Mouse (Mus musculus) CH12.LX (cell line): ENCODE results near the gene Tgm1. TPM values are rescaled to one million over a fixed set of nuclear protein-coding genes. Genes with fewer than 3 reads are reported as not detected.

Experiments
- DNase-seq: peaks from one replicate; pipeline ENCODE4 v3.0.0-alpha.2; 2013; ENCODE audit errors: extremely low read depth
- H3K27ac ChIP-seq: 2 replicates; pipeline ENCODE4 v1.5.1; 2012; ENCODE audit warnings: low read depth, mild to moderate bottlenecking, control low read depth, moderate library complexity; ENCODE audit not compliant: insufficient read depth
- H3K27me3 ChIP-seq: replicated peaks from 2 replicates; pipeline ENCODE3; 2012; ENCODE audit warnings: inconsistent platforms
- H3K36me3 ChIP-seq, 2 experiments: replicated peaks in 1 of 2; 2 replicates each; pipeline versions ENCODE3 to v1.6.1; 2012; ENCODE audit warnings: inconsistent platforms in 1 of 2, low read length in 1 of 2, mild to moderate bottlenecking in 1 of 2, mixed read lengths in 1 of 2, moderate library complexity in 1 of 2; ENCODE audit not compliant: control insufficient read depth in 1 of 2, insufficient read depth in 1 of 2
- H3K4me1 ChIP-seq, 2 experiments: 2 replicates each; pipeline ENCODE4 v1.6.1; 2012; ENCODE audit warnings: inconsistent platforms in 1 of 2, moderate library complexity in 1 of 2; ENCODE audit not compliant: insufficient read depth in 2 of 2, control insufficient read depth in 1 of 2
- H3K4me2 ChIP-seq: 2 replicates; pipeline ENCODE4 v1.6.1; 2012; ENCODE audit warnings: low read depth, mild to moderate bottlenecking, control low read depth; ENCODE audit not compliant: poor library complexity, insufficient read depth, severe bottlenecking
- H3K4me3 ChIP-seq, 3 experiments: fragments of 150-350 bp in 1 of 3; sonication (generic) in 1 of 3; replicated peaks in 1 of 3; 2 replicates each; pipeline versions ENCODE3 to v1.5.1; 2011 to 2012; ENCODE audit warnings: low read depth in 2 of 3, low read length in 2 of 3, mild to moderate bottlenecking in 2 of 3, moderate library complexity in 2 of 3, control low read depth in 1 of 3, improper control_type of control experiment in 1 of 3, inconsistent platforms in 1 of 3, mixed read lengths in 1 of 3; ENCODE audit not compliant: poor library complexity in 1 of 3
- H3K79me2 ChIP-seq: replicated peaks from 2 replicates; pipeline ENCODE4 v1.6.1; 2012; ENCODE audit warnings: mild to moderate bottlenecking, moderate library complexity; ENCODE audit not compliant: control insufficient read depth, poor library complexity, insufficient read depth, severe bottlenecking; ENCODE audit errors: extremely low read depth
- H3K9ac ChIP-seq: 2 replicates; pipeline ENCODE4 v1.6.1; 2012; ENCODE audit warnings: low read depth, mild to moderate bottlenecking, control low read depth, moderate library complexity; ENCODE audit not compliant: insufficient read depth
- H3K9me3 ChIP-seq: replicated peaks from 2 replicates; pipeline ENCODE3; 2012; ENCODE audit warnings: low read length, inconsistent platforms, mixed read lengths
- BHLHE40 ChIP-seq: IDR thresholded peaks from 2 replicates; pipeline ENCODE4 v1.6.1; 2011; ENCODE audit warnings: mild to moderate bottlenecking, low read depth, low read length, improper control_type of control experiment
- CHD1 ChIP-seq: IDR thresholded peaks from 2 replicates; pipeline ENCODE4 v1.6.1; 2012; ENCODE audit warnings: low read depth, low read length, improper control_type of control experiment, inconsistent platforms
- CHD2 ChIP-seq: IDR thresholded peaks from 2 replicates; pipeline ENCODE4 v1.6.1; 2011; ENCODE audit warnings: low read length, improper control_type of control experiment
- E2F4 ChIP-seq: IDR thresholded peaks from 2 replicates; pipeline ENCODE4 v1.6.1; 2011; ENCODE audit warnings: low read depth, low read length, improper control_type of control experiment; ENCODE audit not compliant: insufficient replicate concordance
- ELF1 ChIP-seq: IDR thresholded peaks from 2 replicates; pipeline ENCODE4 v1.6.1; 2014; ENCODE audit warnings: low read depth, mild to moderate bottlenecking, inconsistent platforms, low read length, improper control_type of control experiment
- EP300 ChIP-seq: IDR thresholded peaks from 2 replicates; pipeline ENCODE4 v1.6.1; 2011; ENCODE audit warnings: low read length, improper control_type of control experiment
- ETS1 ChIP-seq: conservative IDR thresholded peaks from 2 replicates; pipeline ENCODE4 v1.6.1; 2012; ENCODE audit warnings: low read depth, mild to moderate bottlenecking, inconsistent platforms, low read length, improper control_type of control experiment, moderate library complexity
- HCFC1 ChIP-seq: IDR thresholded peaks from 2 replicates; pipeline ENCODE4 v1.6.1; 2012; ENCODE audit warnings: low read depth, mild to moderate bottlenecking, inconsistent platforms, low read length, improper control_type of control experiment
- IRF4 ChIP-seq: IDR thresholded peaks from 2 replicates; pipeline ENCODE4 v1.6.1; 2014; ENCODE audit warnings: low read depth, mild to moderate bottlenecking, inconsistent platforms, low read length, improper control_type of control experiment
- JUN ChIP-seq: IDR thresholded peaks from 2 replicates; pipeline ENCODE4 v1.6.1; 2011; ENCODE audit warnings: low read depth, mild to moderate bottlenecking, low read length, improper control_type of control experiment, moderate library complexity; ENCODE audit not compliant: insufficient read depth
- JUND ChIP-seq: conservative IDR thresholded peaks from 2 replicates; pipeline ENCODE4 v1.6.1; 2011; ENCODE audit warnings: low read depth, low read length, improper control_type of control experiment
- MAFK ChIP-seq: IDR thresholded peaks from 2 replicates; pipeline ENCODE4 v1.6.1; 2011; ENCODE audit warnings: low read length, improper control_type of control experiment; ENCODE audit not compliant: insufficient replicate concordance
- MAZ ChIP-seq: IDR thresholded peaks from 2 replicates; pipeline ENCODE4 v1.6.1; 2012; ENCODE audit warnings: low read depth, mild to moderate bottlenecking, inconsistent platforms, low read length, improper control_type of control experiment, moderate library complexity
- MEF2A ChIP-seq: IDR thresholded peaks from 2 replicates; pipeline ENCODE4 v1.6.1; 2014; ENCODE audit warnings: low read depth, mild to moderate bottlenecking, inconsistent platforms, low read length, improper control_type of control experiment, borderline replicate concordance
- MXI1 ChIP-seq: IDR thresholded peaks from 2 replicates; pipeline ENCODE4 v1.6.1; 2011; ENCODE audit warnings: mild to moderate bottlenecking, low read depth, low read length, improper control_type of control experiment
- MYC ChIP-seq: IDR thresholded peaks from 2 replicates; pipeline ENCODE4 v1.6.1; 2011; ENCODE audit warnings: low read depth, mild to moderate bottlenecking, improper control_type of control experiment, low read length
- NELFE ChIP-seq: IDR thresholded peaks from 2 replicates; pipeline ENCODE4 v1.6.1; 2011; ENCODE audit warnings: low read depth, low read length, improper control_type of control experiment
- NRF1 ChIP-seq: IDR thresholded peaks from 2 replicates; pipeline ENCODE4 v1.6.1; 2014; ENCODE audit warnings: low read depth, mild to moderate bottlenecking, inconsistent platforms, low read length, improper control_type of control experiment, moderate library complexity
- POLR2A ChIP-seq: IDR thresholded peaks from 2 replicates; pipeline ENCODE4 v1.6.1; 2011; ENCODE audit warnings: low read depth, mild to moderate bottlenecking, improper control_type of control experiment, low read length
- RAD21 ChIP-seq: IDR thresholded peaks from 2 replicates; pipeline ENCODE4 v1.6.1; 2011; ENCODE audit warnings: low read depth, mild to moderate bottlenecking, low read length, improper control_type of control experiment, moderate library complexity
- RCOR1 ChIP-seq: conservative IDR thresholded peaks from 2 replicates; pipeline ENCODE4 v1.6.1; 2012; ENCODE audit warnings: low read depth, mild to moderate bottlenecking, inconsistent platforms, low read length, improper control_type of control experiment
- SIN3A ChIP-seq: IDR thresholded peaks from 2 replicates; pipeline ENCODE4 v1.6.1; 2012; ENCODE audit warnings: low read length, improper control_type of control experiment, inconsistent platforms
- SMC3 ChIP-seq: IDR thresholded peaks from 2 replicates; pipeline ENCODE4 v1.6.1; 2011; ENCODE audit warnings: low read depth, low read length, improper control_type of control experiment
- TBP ChIP-seq: conservative IDR thresholded peaks from 2 replicates; pipeline ENCODE4 v1.6.1; 2011; ENCODE audit warnings: low read depth, low read length, improper control_type of control experiment
- TCF12 ChIP-seq: IDR thresholded peaks from 2 replicates; pipeline ENCODE4 v1.6.1; 2014; ENCODE audit warnings: low read depth, mild to moderate bottlenecking, inconsistent platforms, low read length, improper control_type of control experiment
- UBTF ChIP-seq: IDR thresholded peaks from 2 replicates; pipeline ENCODE4 v1.6.1; 2012; ENCODE audit warnings: low read depth, mild to moderate bottlenecking, inconsistent platforms, low read length, improper control_type of control experiment, moderate library complexity
- ZKSCAN1 ChIP-seq: IDR thresholded peaks from 2 replicates; pipeline ENCODE4 v1.6.1; 2012; ENCODE audit warnings: low read depth, inconsistent platforms, low read length, improper control_type of control experiment, borderline replicate concordance
- ZMIZ1 ChIP-seq: IDR thresholded peaks from 2 replicates; pipeline ENCODE4 v1.6.1; 2012; ENCODE audit warnings: low read depth, mild to moderate bottlenecking, inconsistent platforms, low read length, improper control_type of control experiment
- dilution Hi-C: fragments of 300-500 bp; cut with MboI; formaldehyde crosslinking; loops from 2 replicates; pipeline ENCODE4 v1.14.3; 2020; ENCODE audit warnings: low sequenced_read_pairs; ENCODE audit not compliant: extremely low pct_unique_long_range_greater_than_20kb, extremely low pct_ligation_motif_present
- in situ Hi-C: fragments of 300-500 bp; cut with MboI; formaldehyde crosslinking; loops from 3 replicates; pipeline ENCODE4 v1.14.3; 2019; ENCODE audit warnings: low sequenced_read_pairs, low pct_ligation_motif_present, low pct_unique_long_range_greater_than_20kb, mixed read lengths
- polyA plus RNA-seq: library from polyadenylated mRNA; unstranded; fragments of >175 nt; gene quantifications from 2 replicates; pipeline ENCODE4 v1.2.1, GENCODE M21; 2012; ENCODE audit warnings: low read depth; ENCODE audit not compliant: insufficient read length
- total RNA-seq, 2 experiments: library from RNA; depleted of rRNA; stranded (reverse); fragments of 300-350 nt in 1 of 2; fragments of >200 nt in 1 of 2; gene quantifications; 2 replicates each; pipeline ENCODE4 v1.2.3; 2012 to 2014

Tgm1 gene
- total and polyA plus RNA-seq, 3 experiments, result 0.07 to 0.14 TPM; not detected in 1

DNA sequence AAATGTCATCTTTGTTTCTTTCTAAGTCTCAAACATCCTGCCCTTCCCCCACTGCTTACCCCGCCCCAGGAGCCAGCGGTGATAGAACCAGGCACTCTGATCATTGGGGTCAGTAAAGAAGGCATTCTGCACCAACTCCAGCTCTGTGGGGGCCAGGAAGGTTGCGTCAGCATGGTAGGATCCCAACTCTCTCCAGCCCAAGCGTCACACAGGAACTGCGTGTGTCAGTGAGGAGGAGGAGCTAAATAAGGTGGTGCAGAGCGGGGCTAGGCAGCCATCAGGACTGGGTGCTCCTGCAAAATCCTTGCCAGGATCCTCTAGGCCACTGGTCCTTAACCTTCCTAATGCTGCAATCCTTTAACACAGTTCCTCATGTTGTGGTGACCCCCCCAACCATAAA, 6.0 kb upstream of the Tgm1 start:
- H3K79me2 ChIP-seq, result no peaks in the 10 kb centered on the region
- in situ Hi-C loops (no loop called here), dilution Hi-C loops (no loop called here)
- no peaks in the 10 kb centered on the region for H3K9me3 ChIP-seq
- H3K4me1 ChIP-seq, result peaks cover 9 to 32% of the 10 kb centered on the region in 2 experiments
- H3K27me3 ChIP-seq, result no peaks in the 10 kb centered on the region
- no peak overlapping the region for H3K27ac ChIP-seq
- no peak for DNase-seq
- no peak overlapping the region for H3K9ac ChIP-seq
- H3K36me3 ChIP-seq, result peaks cover 35 to 48% of the 10 kb centered on the region in 2 experiments
- TF ChIP-seq MYC (no peak), IRF4 (no peak), ELF1 (no peak), NELFE (no peak), TCF12 (no peak), JUND (no peak), E2F4 (no peak), MEF2A (no peak), TBP (no peak), MAZ (no peak), JUN (no peak), CHD1 (no peak), EP300 (no peak), HCFC1 (no peak), BHLHE40 (no peak), ETS1 (no peak), UBTF (no peak), SMC3 (no peak)
- no peak overlapping the region for H3K4me3 ChIP-seq
- H3K4me2 ChIP-seq, result no peak overlapping the region

DNA sequence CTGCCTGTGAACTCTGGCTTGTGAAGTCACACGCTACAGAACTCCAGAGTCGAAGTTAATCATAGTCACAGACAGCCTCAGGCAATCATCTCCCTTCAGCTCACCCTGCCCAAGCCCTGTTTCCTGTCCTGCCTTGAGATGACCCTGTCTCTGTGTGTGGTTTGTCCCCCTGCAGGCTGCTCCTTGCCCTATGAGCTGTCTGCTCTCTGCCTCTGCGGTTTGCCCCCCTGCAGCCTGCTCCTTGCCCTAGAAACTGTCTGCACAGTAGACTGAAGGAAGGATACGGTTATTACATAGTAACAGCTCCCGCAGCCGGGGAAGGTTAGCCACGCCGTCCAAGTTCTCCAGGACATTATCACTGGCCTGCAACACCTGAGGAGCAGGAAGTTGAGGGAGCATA, 3.2 kb upstream of the Tgm1 start:
- DNase-seq, result no peak
- peaks cover 0 to 9% of the 10 kb centered on the region in 2 experiments; a peak in 2 of 4 replicates for H3K4me1 ChIP-seq
- in situ Hi-C loops, result no loop called here
- H3K9ac ChIP-seq, result no peak overlapping the region
- H3K27me3 ChIP-seq, result no peaks in the 10 kb centered on the region
- TF ChIP-seq RAD21, result no peak
- no peak for TF ChIP-seq BHLHE40
- TF ChIP-seq MAFK, result no peak
- no peak for TF ChIP-seq SIN3A
- TF ChIP-seq E2F4, result no peak
- no peak for TF ChIP-seq ZMIZ1
- TF ChIP-seq MXI1, result no peak
- no peak for TF ChIP-seq EP300
- TF ChIP-seq IRF4, result no peak
- no peak for TF ChIP-seq CHD2
- TF ChIP-seq MEF2A, result no peak
- no peak for TF ChIP-seq HCFC1
- TF ChIP-seq POLR2A, result no peak
- no peak for TF ChIP-seq UBTF
- TF ChIP-seq RCOR1, result no peak
- no peak for TF ChIP-seq TCF12
- no peak for TF ChIP-seq JUND
- TF ChIP-seq NRF1, result no peak
- no peak for TF ChIP-seq ZKSCAN1
- TF ChIP-seq ELF1, result no peak
- TF ChIP-seq, all 38 proteins: peak for 0
- Histone ChIP-seq H3K9me3 (no peaks in the 10 kb centered on the region), H3K36me3 (peaks cover 35 to 48% of the 10 kb centered on the region in 2 experiments), H3K79me2 (no peaks in the 10 kb centered on the region), H3K4me2 (no peak overlapping the region), H3K4me3 (no peak overlapping the region), H3K27ac (no peak overlapping the region)
- dilution Hi-C loops, result no loop called here
